Mouse (Mus musculus): ENCODE data around the gene Nedd4. TPM values are rescaled to one million over a fixed set of nuclear protein-coding genes. Genes with fewer than 3 reads are reported as not detected.

The Nedd4 gene
- polyA plus RNA-seq, 1 experiment from 2014 or later: 815 TPM

DNA sequence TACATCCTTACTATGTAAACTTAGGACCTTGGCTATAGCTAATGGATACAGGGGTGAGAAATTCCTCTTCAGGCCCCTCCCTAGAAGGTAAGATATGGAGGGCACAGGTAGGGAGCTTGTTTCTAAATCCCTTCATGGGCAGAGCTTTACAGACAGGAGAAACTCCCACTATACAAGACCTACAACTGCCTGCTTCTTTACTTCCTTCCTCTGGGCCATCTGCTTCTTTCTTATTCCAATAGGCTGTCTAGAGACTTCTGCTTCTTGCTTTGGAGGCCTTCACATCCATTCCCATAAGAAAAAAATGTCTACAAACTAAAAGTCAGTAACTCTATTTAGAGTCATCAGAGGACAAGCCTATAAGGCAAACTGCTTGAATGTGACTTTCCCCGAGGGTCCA, 125.6 kb downstream of the Nedd4 start:
- WGBS: 86% methylated on average over 1 of the region's 1 CpGs
- Histone ChIP-seq H3K27ac (replicated peaks; ENCODE audit: low read depth, low read length) (no peak overlapping the region), H3K36me3 (ENCODE audit: control insufficient read depth, insufficient read depth, low read length) (no peaks in the 10 kb centered on the region), H3K4me2 (ENCODE audit: low read depth, severe bottlenecking) (no peak overlapping the region), H3K27me3 (ENCODE audit: control insufficient read depth, insufficient read depth, low read length) (no peaks in the 10 kb centered on the region), H3K4me3 (ENCODE audit: low read depth, low read length) (no peak overlapping the region), H3K9me3 (ENCODE audit: control insufficient read depth, low read length) (no peaks in the 10 kb centered on the region), H3K9ac (ENCODE audit: low read length) (no peak overlapping the region), H3K4me1 (ENCODE audit: control insufficient read depth, insufficient read depth, low read length) (peaks cover 8% of the 10 kb centered on the region)
- ATAC-seq (ENCODE audit: insufficient number of reproducible peaks, low FRiP score, low TSS enrichment, low read depth): no peak
- DNase-seq (ENCODE audit: low spot score): no peak

- WGBS: 51% methylated on average over 14 of the region's 14 CpGs
- no peak overlapping the region for H3K9ac ChIP-seq (ENCODE audit: low read length)
- H3K9me3 ChIP-seq (ENCODE audit: control insufficient read depth, low read length): no peaks in the 10 kb centered on the region
- H3K4me1 ChIP-seq (ENCODE audit: control insufficient read depth, insufficient read depth, low read length): peaks cover 8% of the 10 kb centered on the region
- ATAC-seq (ENCODE audit: insufficient number of reproducible peaks, low FRiP score, low TSS enrichment, low read depth) (no peak), DNase-seq (ENCODE audit: low spot score) (no peak)
- no peak overlapping the region for H3K4me3 ChIP-seq (ENCODE audit: low read depth, low read length)
- no peak overlapping the region for H3K4me2 ChIP-seq (ENCODE audit: low read depth, severe bottlenecking)
- H3K27me3 ChIP-seq (ENCODE audit: control insufficient read depth, insufficient read depth, low read length): no peaks in the 10 kb centered on the region
- no peaks in the 10 kb centered on the region for H3K36me3 ChIP-seq (ENCODE audit: control insufficient read depth, insufficient read depth, low read length)
- H3K27ac ChIP-seq (replicated peaks; ENCODE audit: low read depth, low read length): no peak overlapping the region
Measured at GRCm38 (mm10) chr9:72790530-72791212, 128.5 kb downstream of the Nedd4 start.

GRCm38 (mm10) chr9:72791213-72791582, 129.1 kb downstream of the Nedd4 start:
- H3K27me3 ChIP-seq (ENCODE audit: control insufficient read depth, insufficient read depth, low read length): no peaks in the 10 kb centered on the region
- H3K4me1 ChIP-seq (ENCODE audit: control insufficient read depth, insufficient read depth, low read length): peaks cover 8% of the 10 kb centered on the region
- no peak overlapping the region for H3K27ac ChIP-seq (replicated peaks; ENCODE audit: low read depth, low read length)
- 23% methylated on average over 10 of the region's 10 CpGs for WGBS
- no peaks in the 10 kb centered on the region for H3K9me3 ChIP-seq (ENCODE audit: control insufficient read depth, low read length)
- peak overlapping the region; percentile 24; the same call in 1 of the 2 replicates for H3K4me2 ChIP-seq (ENCODE audit: low read depth, severe bottlenecking)
- no peak overlapping the region for H3K4me3 ChIP-seq (ENCODE audit: low read depth, low read length)
- ATAC-seq (ENCODE audit: insufficient number of reproducible peaks, low FRiP score, low TSS enrichment, low read depth) (no peak), DNase-seq (ENCODE audit: low spot score) (no peak)
- H3K9ac ChIP-seq (ENCODE audit: low read length): no peak overlapping the region
- no peaks in the 10 kb centered on the region for H3K36me3 ChIP-seq (ENCODE audit: control insufficient read depth, insufficient read depth, low read length)

DNA sequence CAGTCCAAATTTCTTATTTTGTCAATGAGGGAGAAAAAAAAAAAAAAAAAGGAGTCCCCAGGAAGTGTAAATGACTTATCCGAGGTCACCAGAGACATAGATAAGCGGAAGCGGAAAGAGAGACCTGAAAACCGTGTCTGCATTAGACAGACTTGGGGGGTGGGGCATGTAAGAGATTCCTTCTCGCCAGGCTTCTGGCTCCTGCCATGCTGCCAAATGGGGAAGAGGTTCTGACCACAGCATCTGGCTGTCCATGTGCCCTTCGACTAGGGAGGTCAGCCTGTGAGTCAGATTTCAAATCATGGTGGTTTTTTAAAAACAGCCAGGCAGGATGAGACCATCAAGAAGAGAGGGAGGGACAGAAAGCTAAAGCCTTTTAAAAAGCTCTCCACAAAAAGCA, 129.5 kb downstream of the Nedd4 start:
- no peak overlapping the region for H3K27ac ChIP-seq (replicated peaks; ENCODE audit: low read depth, low read length)
- H3K4me2 ChIP-seq (ENCODE audit: low read depth, severe bottlenecking): no peak overlapping the region
- 9% methylated on average over 6 of the region's 6 CpGs for WGBS

DNA sequence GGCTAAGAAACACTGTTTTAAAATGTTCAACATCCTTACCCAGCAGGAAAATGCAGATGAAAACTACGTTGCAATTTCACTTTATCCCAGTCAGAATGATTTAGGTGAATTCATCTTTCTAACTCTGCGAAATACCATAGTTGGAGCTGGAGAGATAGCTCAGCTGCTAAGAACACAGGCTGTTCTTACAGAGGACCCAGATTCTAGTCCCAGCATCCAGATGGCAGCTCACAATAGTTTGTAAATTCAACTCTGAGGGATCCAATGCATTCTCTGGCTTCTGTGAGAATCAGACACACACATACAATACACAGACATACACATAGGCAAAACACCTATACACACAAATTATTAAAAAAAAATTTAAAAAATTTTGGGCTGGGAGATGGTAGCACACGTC, 133.1 kb downstream of the Nedd4 start:
- Histone ChIP-seq H3K27ac (replicated peaks; ENCODE audit: low read depth, low read length) (no peak overlapping the region), H3K27me3 (ENCODE audit: control insufficient read depth, insufficient read depth, low read length) (no peaks in the 10 kb centered on the region), H3K4me2 (ENCODE audit: low read depth, severe bottlenecking) (no peak overlapping the region), H3K9ac (ENCODE audit: low read length) (no peak overlapping the region), H3K9me3 (ENCODE audit: control insufficient read depth, low read length) (no peaks in the 10 kb centered on the region), H3K4me3 (ENCODE audit: low read depth, low read length) (no peak overlapping the region), H3K4me1 (ENCODE audit: control insufficient read depth, insufficient read depth, low read length) (peaks cover 8% of the 10 kb centered on the region), H3K36me3 (ENCODE audit: control insufficient read depth, insufficient read depth, low read length) (no peaks in the 10 kb centered on the region)
- no peak for ATAC-seq (ENCODE audit: insufficient number of reproducible peaks, low FRiP score, low TSS enrichment, low read depth)
- WGBS: 83% methylated on average over 3 of the region's 3 CpGs
- no peak for DNase-seq (ENCODE audit: low spot score)

More for the DNA sequence above, 129.5 kb downstream of the Nedd4 start:
- H3K36me3 ChIP-seq (ENCODE audit: control insufficient read depth, insufficient read depth, low read length): no peaks in the 10 kb centered on the region
- H3K4me1 ChIP-seq (ENCODE audit: control insufficient read depth, insufficient read depth, low read length): peaks cover 8% of the 10 kb centered on the region
- H3K27me3 ChIP-seq (ENCODE audit: control insufficient read depth, insufficient read depth, low read length): no peaks in the 10 kb centered on the region
- no peak overlapping the region for H3K9ac ChIP-seq (ENCODE audit: low read length)
- H3K4me3 ChIP-seq (ENCODE audit: low read depth, low read length): no peak overlapping the region
- DNase-seq (ENCODE audit: low spot score) (no peak), ATAC-seq (ENCODE audit: insufficient number of reproducible peaks, low FRiP score, low TSS enrichment, low read depth) (no peak)
- no peaks in the 10 kb centered on the region for H3K9me3 ChIP-seq (ENCODE audit: control insufficient read depth, low read length)

GRCm38 (mm10) chr9:72797136-72797621, 135.0 kb downstream of the Nedd4 start:
- Histone ChIP-seq H3K36me3 (ENCODE audit: control insufficient read depth, insufficient read depth, low read length) (no peaks in the 10 kb centered on the region), H3K4me3 (ENCODE audit: low read depth, low read length) (no peak overlapping the region), H3K27ac (replicated peaks; ENCODE audit: low read depth, low read length) (no peak overlapping the region), H3K9me3 (ENCODE audit: control insufficient read depth, low read length) (no peaks in the 10 kb centered on the region), H3K4me2 (ENCODE audit: low read depth, severe bottlenecking) (no peak overlapping the region), H3K27me3 (ENCODE audit: control insufficient read depth, insufficient read depth, low read length) (no peaks in the 10 kb centered on the region), H3K9ac (ENCODE audit: low read length) (no peak overlapping the region), H3K4me1 (ENCODE audit: control insufficient read depth, insufficient read depth, low read length) (no peaks in the 10 kb centered on the region)
- DNase-seq (ENCODE audit: low spot score): no peak
- 37% methylated on average over 9 of the region's 9 CpGs for WGBS
- ATAC-seq (ENCODE audit: insufficient number of reproducible peaks, low FRiP score, low TSS enrichment, low read depth): no peak

Other genes starting within 250 kb of the Nedd4 start
- 55.7 and 59.9 TPM in 2 replicates for gene Mns1, start 224.3 kb upstream of the Nedd4 start, polyA plus RNA-seq (2014; fragmentation: Nextera tagmentation; extraction: Ambion mirVana)
- 53.8 and 55.7 TPM in 2 replicates for gene Tex9, start 170.1 kb upstream of the Nedd4 start, polyA plus RNA-seq (2014; fragmentation: Nextera tagmentation; extraction: Ambion mirVana)
- gene Rfx7, start 130.1 kb upstream of the Nedd4 start, polyA plus RNA-seq (2014; fragmentation: Nextera tagmentation; extraction: Ambion mirVana): 18.4 and 19.8 TPM in 2 replicates
- 2.7 and 3.2 TPM in 2 replicates for gene Prtg, start 144.5 kb downstream of the Nedd4 start, polyA plus RNA-seq (2014; fragmentation: Nextera tagmentation; extraction: Ambion mirVana)